Comparison of ENCODE assay signal across 7 mouse cellular contexts in the genomic region with DNA sequence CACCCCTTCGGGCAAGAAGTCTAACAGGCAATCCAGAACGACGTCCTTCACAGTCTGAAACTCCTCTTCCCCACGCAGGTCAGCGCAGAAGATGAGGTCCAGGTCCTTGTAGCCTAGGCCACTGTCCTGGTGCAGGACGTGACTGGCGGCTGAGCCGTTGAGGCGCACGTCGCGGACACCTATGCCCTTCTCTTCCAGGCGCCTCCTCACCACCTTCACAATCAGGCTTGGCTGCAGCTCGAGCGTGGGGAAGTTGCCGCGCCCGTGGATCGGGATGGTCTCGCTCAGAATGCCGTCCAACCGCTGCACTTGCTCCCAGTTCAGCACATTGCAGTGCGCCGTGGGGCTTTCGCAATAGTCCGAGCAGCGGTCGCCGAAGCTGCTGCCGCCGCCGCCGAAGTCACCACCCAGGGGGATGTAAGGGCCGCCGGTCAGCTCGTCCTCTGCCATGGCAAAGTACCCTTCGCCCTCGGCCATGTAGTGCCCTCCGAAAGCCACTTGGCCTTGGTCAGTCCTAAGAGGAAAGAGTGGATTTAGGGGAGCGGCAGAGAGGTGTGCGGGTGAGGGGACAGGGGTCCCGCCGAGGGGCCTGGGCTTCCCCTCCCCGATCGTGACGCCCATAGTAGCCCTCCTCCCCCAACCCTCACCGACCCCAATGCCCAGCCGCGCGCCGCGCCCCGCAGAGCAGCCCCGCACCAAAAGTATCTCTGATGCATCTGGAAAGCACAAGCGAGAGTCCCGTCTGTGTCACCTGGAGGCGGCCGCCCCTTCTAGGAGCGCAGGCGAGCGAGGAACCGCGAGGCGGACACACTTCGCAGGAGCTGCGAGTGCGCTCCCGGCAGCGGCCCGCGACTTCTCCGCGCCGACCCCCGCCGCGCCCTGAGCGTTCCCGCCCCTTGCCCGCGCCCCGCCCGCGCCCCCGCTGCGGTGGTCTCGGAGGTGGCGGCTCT. TPM values are rescaled to one million over a fixed set of nuclear protein-coding genes. Genes with fewer than 3 reads are reported as not detected.
DNase-seq lines count a peak whose midpoint lies in the region; ATAC-seq and TF ChIP-seq lines count a peak whose summit lies in the region.

No protein-coding gene starts in this region.

- H3K36me3 ChIP-seq in hindbrain, embryonic 16.5 days (ENCODE audit: control insufficient read depth, insufficient read depth, low read length) = no peaks in the 10 kb centered on the region
- H3K36me3 ChIP-seq in limb, embryonic 13.5 days = no peaks in the 10 kb centered on the region
- H3K36me3 ChIP-seq in midbrain, embryonic 12.5 days = no peaks in the 10 kb centered on the region

- peak overlapping the region; percentile 81 for H3K4me3 ChIP-seq in bone marrow macrophage, adult 2 months (ENCODE audit: insufficient read depth, low read length)
- H3K4me3 ChIP-seq in hindbrain, embryonic 16.5 days (ENCODE audit: low read length) = peak overlapping the region; percentile 77
- H3K4me3 ChIP-seq in limb, embryonic 13.5 days = peak overlapping the region; percentile 67
- H3K4me3 ChIP-seq in midbrain, embryonic 12.5 days = peak overlapping the region; percentile 76

- TF ChIP-seq CTCF in bone marrow macrophage, adult 2 months (IDR thresholded peaks at IDR 0.05; ENCODE audit: low read depth, low read length) = no peak

- peak; percentile 74 for ATAC-seq in hindbrain, embryonic 16.5 days
- ATAC-seq in limb, embryonic 13.5 days (ENCODE audit: low FRiP score, low read depth) = peak; percentile 58
- peak; percentile 76 for ATAC-seq in midbrain, embryonic 12.5 days (ENCODE audit: low FRiP score, low read depth)

- TF ChIP-seq POLR2A in bone marrow macrophage, adult 2 months (IDR thresholded peaks at IDR 0.05; ENCODE audit: borderline replicate concordance, low read depth, low read length) = no peak

- peak overlapping the region; percentile 69 for H3K9ac ChIP-seq in hindbrain, embryonic 16.5 days (ENCODE audit: low read depth, low read length)
- H3K9ac ChIP-seq in limb, embryonic 13.5 days = peak overlapping the region; percentile 75
- peak overlapping the region; percentile 59 for H3K9ac ChIP-seq in midbrain, embryonic 12.5 days (replicated peaks)

- H3K9me3 ChIP-seq in hindbrain, embryonic 16.5 days (ENCODE audit: control insufficient read depth, low read length) = no peaks in the 10 kb centered on the region
- no peaks in the 10 kb centered on the region for H3K9me3 ChIP-seq in limb, embryonic 13.5 days
- H3K9me3 ChIP-seq in midbrain, embryonic 12.5 days = no peaks in the 10 kb centered on the region

- peak overlapping the region; percentile 84 for H3K27ac ChIP-seq in bone marrow macrophage, adult 2 months (ENCODE audit: insufficient read depth, low read depth, low read length)
- peak overlapping the region; percentile 76 for H3K27ac ChIP-seq in hindbrain, embryonic 16.5 days (ENCODE audit: low read depth, low read length)
- peak overlapping the region; percentile 80 for H3K27ac ChIP-seq in limb, embryonic 13.5 days
- H3K27ac ChIP-seq in midbrain, embryonic 12.5 days (replicated peaks) = peak overlapping the region; percentile 54; the same call in 1 of the 2 replicates

- WGBS in hindbrain, embryonic 16.5 days = under 1% methylated on average over 84 of the region's 88 CpGs
- WGBS in limb, embryonic 13.5 days = 1% methylated on average over 86 of the region's 88 CpGs
- WGBS in midbrain, embryonic 12.5 days = under 1% methylated on average over 63 of the region's 88 CpGs

- DNase-seq in Muller cell, postnatal 12 days (ENCODE audit: inconsistent ontology term) = peak; percentile 59
- peak; percentile 10 to 12 for DNase-seq in gastrocnemius, adult 8-10 months (ENCODE audit: low spot score in 2 of 2)
- peak; percentile 36 to 46 for DNase-seq in spleen, postnatal 10 days (ENCODE audit: low spot score in 2 of 2)

- H3K4me1 ChIP-seq in bone marrow macrophage, adult 2 months (ENCODE audit: control insufficient read depth, insufficient read depth, low read length) = peaks cover 16% of the 10 kb centered on the region
- peaks cover 7% of the 10 kb centered on the region for H3K4me1 ChIP-seq in hindbrain, embryonic 16.5 days (ENCODE audit: control insufficient read depth, insufficient read depth, low read depth, low read length)
- peaks cover 19% of the 10 kb centered on the region for H3K4me1 ChIP-seq in limb, embryonic 13.5 days
- peaks cover 5% of the 10 kb centered on the region; the same call in 1 of the 2 replicates for H3K4me1 ChIP-seq in midbrain, embryonic 12.5 days

- H3K4me2 ChIP-seq in hindbrain, embryonic 16.5 days (ENCODE audit: low read length) = peak overlapping the region; percentile 89
- peak overlapping the region; percentile 86 for H3K4me2 ChIP-seq in limb, embryonic 13.5 days (replicated peaks)
- peak overlapping the region; percentile 91 for H3K4me2 ChIP-seq in midbrain, embryonic 12.5 days (replicated peaks)

- no peaks in the 10 kb centered on the region for H3K27me3 ChIP-seq in hindbrain, embryonic 16.5 days (replicated peaks; ENCODE audit: control insufficient read depth, insufficient read depth, low read length)
- H3K27me3 ChIP-seq in limb, embryonic 13.5 days = peaks cover 46% of the 10 kb centered on the region
- peaks cover 32% of the 10 kb centered on the region for H3K27me3 ChIP-seq in midbrain, embryonic 12.5 days

RNA-seq across cellular contexts. Expression of a gene that starts 0.6 kb away (rescaled TPM):
- polyA plus RNA-seq in bone marrow macrophage, adult 2 months (2012; ENCODE audit: insufficient read depth, insufficient read length, missing spikeins) = 54.5 and 55.5 TPM in 2 replicates
- total RNA-seq in gastrocnemius, adult 8-10 months (2022) = 1 to 10 TPM in 2 of 4 experiments, under 1 TPM in 2; 0.77 to 2.5 (median 1.3) TPM
- polyA plus RNA-seq in hindbrain, embryonic 16.5 days (2015; fragmentation: Nextera tagmentation; extraction: Ambion mirVana) = 5.6 and 6.6 TPM in 2 replicates
- 17.4 and 17.6 TPM in 2 replicates for polyA plus RNA-seq in limb, embryonic 13.5 days (2015; fragmentation: Nextera tagmentation; extraction: Ambion mirVana)
- 6.7 and 9.9 TPM in 2 replicates for polyA plus RNA-seq in midbrain, embryonic 12.5 days (2016; fragmentation: Nextera tagmentation; extraction: Ambion mirVana)

RNA-seq across cellular contexts. Expression of a gene that starts 14.0 kb away (rescaled TPM):
- not detected in 2 replicates for polyA plus RNA-seq in bone marrow macrophage, adult 2 months (2012; ENCODE audit: insufficient read depth, insufficient read length, missing spikeins)
- total RNA-seq in gastrocnemius, adult 8-10 months (2022) = not detected
- not detected in 2 replicates for polyA plus RNA-seq in hindbrain, embryonic 16.5 days (2015; fragmentation: Nextera tagmentation; extraction: Ambion mirVana)
- not detected in 2 replicates for polyA plus RNA-seq in limb, embryonic 13.5 days (2015; fragmentation: Nextera tagmentation; extraction: Ambion mirVana)
- not detected in 2 replicates for polyA plus RNA-seq in midbrain, embryonic 12.5 days (2016; fragmentation: Nextera tagmentation; extraction: Ambion mirVana)

Comparison
In these comparisons a context has a peak if more than half of its experiments do, and no peak if none do; other contexts are left out.
1. Peak in every context shown above with its lines: DNase-seq, ATAC-seq, H3K4me3 ChIP-seq and H3K27ac ChIP-seq.